Mouse (Mus musculus): ENCODE data around the gene Efnb2.

Gene Efnb2

GRCm38 (mm10) chr8:8574521-8575499 lies 86.2 kb downstream of the Efnb2 start:
- DNase-seq (ENCODE audit: low read depth in 2 of 2, low spot score in 2 of 2) = no peak

DNA sequence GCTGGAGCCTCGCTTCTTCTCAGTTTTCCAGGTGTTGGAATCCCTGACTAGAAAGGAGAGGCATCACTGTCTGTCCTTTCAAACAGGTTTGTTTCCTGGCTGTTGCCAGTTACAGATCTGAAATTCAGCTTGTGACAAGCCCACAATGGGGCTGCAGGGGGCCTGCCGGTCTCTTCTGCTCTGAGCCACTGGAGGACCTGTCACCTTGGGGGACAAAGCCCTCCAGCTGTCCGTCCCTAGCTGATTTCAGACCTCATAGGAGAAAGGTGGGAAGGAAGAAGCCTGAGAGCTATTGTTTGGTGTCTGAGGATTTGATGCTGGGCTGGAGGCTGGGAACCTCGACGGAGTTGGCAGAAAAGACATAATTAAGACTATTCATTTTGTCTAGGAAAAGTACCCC lies 88.8 kb downstream of the Efnb2 start:
- no peak for DNase-seq (ENCODE audit: low read depth in 2 of 2, low spot score in 2 of 2)

GRCm38 (mm10) chr8:8571625-8572215 lies 89.3 kb downstream of the Efnb2 start:
- DNase-seq (ENCODE audit: low read depth in 2 of 2, low spot score in 2 of 2) = no peak

- no peak for DNase-seq (ENCODE audit: low read depth in 2 of 2, low spot score in 2 of 2)
Measured at GRCm38 (mm10) chr8:8569280-8569679, 91.8 kb downstream of the Efnb2 start.

DNA sequence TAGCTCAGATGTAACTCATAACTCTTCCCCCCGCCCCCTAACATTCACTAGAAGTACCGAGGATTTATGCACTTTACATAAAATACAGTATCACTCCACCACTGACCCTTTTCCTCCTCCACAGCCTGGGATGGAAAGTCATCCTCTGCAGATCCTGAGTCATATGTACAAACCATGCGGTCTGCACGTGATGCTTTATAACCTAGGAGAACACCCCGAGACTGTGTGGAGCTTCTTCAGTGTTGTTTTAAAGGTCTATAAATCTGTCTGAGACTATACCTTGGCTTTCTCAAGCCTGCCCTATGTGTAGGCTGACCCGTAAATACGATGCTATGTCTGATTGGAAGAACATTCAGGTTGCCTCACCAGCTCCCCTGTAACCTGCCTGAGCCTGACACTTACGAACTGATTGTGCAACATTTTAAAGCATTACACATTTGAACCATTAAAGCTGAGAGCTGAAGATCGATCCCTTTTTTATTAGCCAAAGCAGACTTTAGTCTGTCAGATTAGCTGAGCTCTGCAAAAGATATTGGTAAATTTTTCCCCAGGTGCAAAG lies 92.7 kb downstream of the Efnb2 start:
- DNase-seq (ENCODE audit: low read depth in 2 of 2, low spot score in 2 of 2) = no peak

All from CD8-positive naive resting alpha-beta T cell, adult 2 months (primary cell).